8 mouse cellular contexts compared by ENCODE assay signal in genomic region chr11:102087081-102087751, GRCm38 (mm10). TPM values are rescaled to one million over a fixed set of nuclear protein-coding genes. Genes with fewer than 3 reads are reported as not detected.
DNase-seq lines count a peak whose midpoint lies in the region; ATAC-seq and TF ChIP-seq lines count a peak whose summit lies in the region.

No protein-coding gene starts in this region.

- H3K4me2 ChIP-seq in forebrain, embryonic 15.5 days (replicated peaks) = peak overlapping the region; percentile 79
- peak overlapping the region; percentile 85 for H3K4me2 ChIP-seq in neural tube, embryonic 15.5 days

- H3K36me3 ChIP-seq in G1E (replicated peaks) = peaks cover 38% of the 10 kb centered on the region
- no peaks in the 10 kb centered on the region for H3K36me3 ChIP-seq in forebrain, embryonic 15.5 days
- H3K36me3 ChIP-seq in neural tube, embryonic 15.5 days = peaks cover 7% of the 10 kb centered on the region; the same call in 1 of the 2 replicates

- intact Hi-C loops in heart, postnatal 36 days (cut with DNase I) = no loop called here

- H3K9ac ChIP-seq in forebrain, embryonic 15.5 days (replicated peaks) = peak overlapping the region; percentile 67
- peak overlapping the region; percentile 82 for H3K9ac ChIP-seq in neural tube, embryonic 15.5 days (replicated peaks)

- no peak for ATAC-seq in G1E (ENCODE audit: extremely low read depth, insufficient number of reproducible peaks, low FRiP score, poor library complexity, severe bottlenecking)
- peak; percentile 79 for ATAC-seq in forebrain, embryonic 15.5 days (replicated peaks)
- peak; percentile 86 for ATAC-seq in neural tube, embryonic 15.5 days (ENCODE audit: low FRiP score)

- H3K9me3 ChIP-seq in G1E (replicated peaks) = no peaks in the 10 kb centered on the region
- H3K9me3 ChIP-seq in forebrain, embryonic 15.5 days = no peaks in the 10 kb centered on the region
- H3K9me3 ChIP-seq in neural tube, embryonic 15.5 days (replicated peaks) = no peaks in the 10 kb centered on the region

- H3K27ac ChIP-seq in forebrain, embryonic 15.5 days (replicated peaks) = peak overlapping the region; percentile 99
- peak overlapping the region; percentile 99 for H3K27ac ChIP-seq in layer of hippocampus, adult 2 months
- H3K27ac ChIP-seq in neural tube, embryonic 15.5 days (replicated peaks) = peak overlapping the region; percentile 97

- WGBS in forebrain, embryonic 15.5 days = under 1% methylated on average over 39 of the region's 39 CpGs
- WGBS in neural tube, embryonic 15.5 days = under 1% methylated on average over 38 of the region's 39 CpGs

- no peaks in the 10 kb centered on the region for H3K27me3 ChIP-seq in G1E (ENCODE audit: insufficient read depth, low read length)
- H3K27me3 ChIP-seq in forebrain, embryonic 15.5 days = no peaks in the 10 kb centered on the region
- no peaks in the 10 kb centered on the region for H3K27me3 ChIP-seq in neural tube, embryonic 15.5 days (replicated peaks)

- peak; percentile 80 for DNase-seq in G1E (ENCODE audit: low spot score)
- DNase-seq in cerebellum, adult 18-20 months = peak; percentile 76 to 81
- DNase-seq in heart, postnatal 36 days = peak; percentile 54 to 64
- DNase-seq in layer of hippocampus, adult 2 months (ENCODE audit: low spot score in 2 of 2) = peak; percentile 79 to 82
- DNase-seq in lung, adult 18-20 months = peak; percentile 73 to 79
- peak; percentile 40 for DNase-seq in testis, postnatal 14 days (ENCODE audit: low spot score)

- H3K4me1 ChIP-seq in G1E (ENCODE audit: insufficient read depth, low read depth, low read length) = peaks cover 53% of the 10 kb centered on the region
- peaks cover 40% of the 10 kb centered on the region for H3K4me1 ChIP-seq in forebrain, embryonic 15.5 days
- H3K4me1 ChIP-seq in neural tube, embryonic 15.5 days = peaks cover 41% of the 10 kb centered on the region

- peak overlapping the region; percentile 85 for H3K4me3 ChIP-seq in G1E (ENCODE audit: low read depth, low read length)
- H3K4me3 ChIP-seq in forebrain, embryonic 15.5 days = peak overlapping the region; percentile 58
- H3K4me3 ChIP-seq in layer of hippocampus, adult 2 months = peak overlapping the region; percentile 94
- peak overlapping the region; percentile 80 for H3K4me3 ChIP-seq in neural tube, embryonic 15.5 days (replicated peaks)

- no peak for TF ChIP-seq CTCF in G1E (IDR thresholded peaks at IDR 0.05; ENCODE audit: low read depth, low read length)
- no peak for TF ChIP-seq CTCF in layer of hippocampus, adult 2 months (conservative IDR thresholded peaks at IDR 0.05)

RNA-seq across cellular contexts. Expression of gene Mpp2, which starts 1.1 kb away (rescaled TPM):
- total RNA-seq in G1E (2014; fragmentation: Nextera tagmentation) (16.1 and 17.2 TPM in 2 replicates), G1E (2017) (3.1 and 3.4 TPM in 2 replicates)
- 11.9 and 13.9 TPM in 2 replicates for polyA plus RNA-seq in G1E (2012)
- 19.3 and 22.7 TPM in 2 replicates for polyA plus RNA-seq in forebrain, embryonic 15.5 days (2015; fragmentation: Nextera tagmentation; extraction: Ambion mirVana)
- 1 to 10 TPM; 2.1 to 3.1 TPM for total RNA-seq in heart, postnatal 36 days (2021)
- 100 to 1,000 TPM; 147 to 149 TPM for total RNA-seq in layer of hippocampus, adult 2 months (2021)
- polyA plus RNA-seq in neural tube, embryonic 15.5 days (2015; fragmentation: Nextera tagmentation; extraction: Ambion mirVana) = 30.4 and 31.8 TPM in 2 replicates

RNA-seq across cellular contexts. Expression of gene Ppy, which starts 13.9 kb away (rescaled TPM):
- total RNA-seq in G1E (2014; fragmentation: Nextera tagmentation) (not detected in 2 replicates), G1E (2017) (not detected in 2 replicates)
- 0.16 TPM in 1 of 2 replicates, not detected in the other for polyA plus RNA-seq in G1E (2012)
- polyA plus RNA-seq in forebrain, embryonic 15.5 days (2015; fragmentation: Nextera tagmentation; extraction: Ambion mirVana) = not detected in 2 replicates
- not detected for total RNA-seq in heart, postnatal 36 days (2021)
- not detected for total RNA-seq in layer of hippocampus, adult 2 months (2021)
- polyA plus RNA-seq in neural tube, embryonic 15.5 days (2015; fragmentation: Nextera tagmentation; extraction: Ambion mirVana) = 0.36 TPM in 1 of 2 replicates, not detected in the other

RNA-seq across cellular contexts. Expression of gene Pyy, which starts 20.4 kb away (rescaled TPM):
- total RNA-seq in G1E (2014; fragmentation: Nextera tagmentation) (not detected in 2 replicates), G1E (2017) (not detected in 2 replicates)
- polyA plus RNA-seq in G1E (2012) = not detected in 2 replicates
- not detected in 2 replicates for polyA plus RNA-seq in forebrain, embryonic 15.5 days (2015; fragmentation: Nextera tagmentation; extraction: Ambion mirVana)
- total RNA-seq in heart, postnatal 36 days (2021) = not detected
- total RNA-seq in layer of hippocampus, adult 2 months (2021) = not detected
- polyA plus RNA-seq in neural tube, embryonic 15.5 days (2015; fragmentation: Nextera tagmentation; extraction: Ambion mirVana) = 1.0 and 7.8 TPM in 2 replicates

RNA-seq across cellular contexts. Expression of gene Cd300lg, which starts 45.9 kb away (rescaled TPM):
- total RNA-seq in G1E (2014; fragmentation: Nextera tagmentation) (not detected in 2 replicates), G1E (2017) (0.06 TPM in 1 of 2 replicates, not detected in the other)
- polyA plus RNA-seq in G1E (2012) = not detected in 2 replicates
- 0.11 and 0.34 TPM in 2 replicates for polyA plus RNA-seq in forebrain, embryonic 15.5 days (2015; fragmentation: Nextera tagmentation; extraction: Ambion mirVana)
- 10 to 100 TPM; 68.3 to 69.5 TPM for total RNA-seq in heart, postnatal 36 days (2021)
- not detected for total RNA-seq in layer of hippocampus, adult 2 months (2021)
- 0.64 and 0.88 TPM in 2 replicates for polyA plus RNA-seq in neural tube, embryonic 15.5 days (2015; fragmentation: Nextera tagmentation; extraction: Ambion mirVana)

RNA-seq across cellular contexts. Expression of gene Nags, which starts 58.1 kb away (rescaled TPM):
- total RNA-seq in G1E (2014; fragmentation: Nextera tagmentation) (not detected in 2 replicates), G1E (2017) (0.06 TPM in 1 of 2 replicates, not detected in the other)
- polyA plus RNA-seq in G1E (2012) = not detected in 2 replicates
- polyA plus RNA-seq in forebrain, embryonic 15.5 days (2015; fragmentation: Nextera tagmentation; extraction: Ambion mirVana) = 0.10 and 0.14 TPM in 2 replicates
- total RNA-seq in heart, postnatal 36 days (2021) = not detected
- total RNA-seq in layer of hippocampus, adult 2 months (2021) = not detected
- 0.10 TPM in 1 of 2 replicates, not detected in the other for polyA plus RNA-seq in neural tube, embryonic 15.5 days (2015; fragmentation: Nextera tagmentation; extraction: Ambion mirVana)

Comparison
In these comparisons a context has a peak if more than half of its experiments do, and no peak if none do; other contexts are left out.
1. RNA of gene Mpp2, which starts 1.1 kb away (total RNA-seq): 147 to 149 TPM in layer of hippocampus, adult 2 months; 3.1 to 17.2 TPM in G1E and 2.1 to 3.1 TPM in heart, postnatal 36 days; every median in the first group is over 4 times any median in the second.
2. Peak in every context shown above with its lines, with median percentiles within 50 percentile points of each other: DNase-seq, H3K4me3 ChIP-seq and H3K27ac ChIP-seq.